Mouse (Mus musculus): ENCODE data around the gene Lcp1. TPM values are rescaled to one million over a fixed set of nuclear protein-coding genes. Genes with fewer than 3 reads are reported as not detected.

Gene Lcp1
- polyA plus RNA-seq, 1 experiment from 2014 or later, result 21.1 TPM

- ATAC-seq (replicated peaks; ENCODE audit: low FRiP score), result no peak
- H3K4me2 ChIP-seq, result no peak overlapping the region
- H3K27me3 ChIP-seq, result no peaks in the 10 kb centered on the region
- no peak overlapping the region for H3K9ac ChIP-seq
- no peak overlapping the region for H3K27ac ChIP-seq
- H3K4me3 ChIP-seq (replicated peaks), result no peak overlapping the region
- 75% methylated on average over 6 of the region's 6 CpGs for WGBS
- H3K9me3 ChIP-seq (replicated peaks), result no peaks in the 10 kb centered on the region
- no peaks in the 10 kb centered on the region for H3K4me1 ChIP-seq
- H3K36me3 ChIP-seq, result no peaks in the 10 kb centered on the region
Measured at GRCm38 (mm10) chr14:75222386-75222785, 91.5 kb downstream of the Lcp1 start.

- H3K36me3 ChIP-seq, result no peaks in the 10 kb centered on the region
- H3K4me3 ChIP-seq (replicated peaks), result no peak overlapping the region
- no peak overlapping the region for H3K27ac ChIP-seq
- 79% methylated on average over 6 of the region's 6 CpGs for WGBS
- no peaks in the 10 kb centered on the region for H3K4me1 ChIP-seq
- no peak for ATAC-seq (replicated peaks; ENCODE audit: low FRiP score)
- no peak overlapping the region for H3K4me2 ChIP-seq
- H3K9me3 ChIP-seq (replicated peaks), result no peaks in the 10 kb centered on the region
- H3K27me3 ChIP-seq, result no peaks in the 10 kb centered on the region
- no peak overlapping the region for H3K9ac ChIP-seq
Measured at GRCm38 (mm10) chr14:75227453-75228084, 96.7 kb downstream of the Lcp1 start.

- Histone ChIP-seq H3K27me3 (no peaks in the 10 kb centered on the region), H3K4me2 (no peak overlapping the region), H3K4me3 (replicated peaks) (no peak overlapping the region), H3K36me3 (no peaks in the 10 kb centered on the region), H3K4me1 (no peaks in the 10 kb centered on the region), H3K9me3 (replicated peaks) (no peaks in the 10 kb centered on the region), H3K9ac (no peak overlapping the region), H3K27ac (no peak overlapping the region)
- no peak for ATAC-seq (replicated peaks; ENCODE audit: low FRiP score)
- 66% methylated on average over 2 of the region's 2 CpGs for WGBS
Measured at GRCm38 (mm10) chr14:75229834-75230233, 98.9 kb downstream of the Lcp1 start.

- no peak for ATAC-seq (replicated peaks; ENCODE audit: low FRiP score)
Measured at GRCm38 (mm10) chr14:75233070-75233469, 102.2 kb downstream of the Lcp1 start.

GRCm38 (mm10) chr14:75235552-75235951 is 104.7 kb downstream of the Lcp1 start:
- peak overlapping the region; percentile 72 for H3K27ac ChIP-seq
- 71% methylated on average over 8 of the region's 8 CpGs for WGBS

More at GRCm38 (mm10) chr14:75233070-75233469, 102.2 kb downstream of the Lcp1 start:
- Histone ChIP-seq H3K27me3 (no peaks in the 10 kb centered on the region), H3K4me3 (replicated peaks) (no peak overlapping the region), H3K9ac (no peak overlapping the region), H3K9me3 (replicated peaks) (no peaks in the 10 kb centered on the region), H3K27ac (no peak overlapping the region), H3K4me1 (0 out of 2 replicates have a peak, but pooled peaks cover 5% of the 10 kb centered on the region), H3K4me2 (no peak overlapping the region), H3K36me3 (no peaks in the 10 kb centered on the region)
- WGBS, result 85% methylated on average over 5 of the region's 5 CpGs

GRCm38 (mm10) chr14:75235955-75236635 is 105.2 kb downstream of the Lcp1 start:
- Histone ChIP-seq H3K4me2 (peak overlapping the region; percentile 35), H3K27ac (peak overlapping the region; percentile 72), H3K9me3 (replicated peaks) (no peaks in the 10 kb centered on the region), H3K4me1 (0 out of 2 replicates have a peak, but pooled peaks cover 5% of the 10 kb centered on the region), H3K4me3 (replicated peaks) (0 out of 2 replicates have a peak overlapping the region, but pooled peaks have one; percentile 4), H3K9ac (no peak overlapping the region), H3K27me3 (no peaks in the 10 kb centered on the region), H3K36me3 (no peaks in the 10 kb centered on the region)
- peak; percentile 73 for ATAC-seq (replicated peaks; ENCODE audit: low FRiP score)
- WGBS, result 41% methylated on average over 9 of the region's 9 CpGs

More at GRCm38 (mm10) chr14:75235552-75235951, 104.7 kb downstream of the Lcp1 start:
- H3K4me2 ChIP-seq, result peak overlapping the region; percentile 35
- no peaks in the 10 kb centered on the region for H3K27me3 ChIP-seq
- H3K4me3 ChIP-seq (replicated peaks), result 0 out of 2 replicates have a peak overlapping the region, but pooled peaks have one; percentile 4
- ATAC-seq (replicated peaks; ENCODE audit: low FRiP score), result peak; percentile 81
- no peak overlapping the region for H3K9ac ChIP-seq
- no peaks in the 10 kb centered on the region for H3K9me3 ChIP-seq (replicated peaks)
- no peaks in the 10 kb centered on the region for H3K36me3 ChIP-seq
- 0 out of 2 replicates have a peak, but pooled peaks cover 5% of the 10 kb centered on the region for H3K4me1 ChIP-seq

- Histone ChIP-seq H3K4me3 (replicated peaks) (no peak overlapping the region), H3K4me1 (0 out of 2 replicates have a peak, but pooled peaks cover 5% of the 10 kb centered on the region), H3K36me3 (no peaks in the 10 kb centered on the region), H3K27ac (peak overlapping the region; percentile 60; the same call in 1 of the 2 replicates), H3K27me3 (no peaks in the 10 kb centered on the region), H3K9ac (no peak overlapping the region), H3K9me3 (replicated peaks) (no peaks in the 10 kb centered on the region), H3K4me2 (no peak overlapping the region)
- 82% methylated on average over 4 of the region's 4 CpGs for WGBS
- no peak for ATAC-seq (replicated peaks; ENCODE audit: low FRiP score)
Measured at GRCm38 (mm10) chr14:75236636-75237003, 105.7 kb downstream of the Lcp1 start.

- Histone ChIP-seq H3K9ac (no peak overlapping the region), H3K36me3 (no peaks in the 10 kb centered on the region), H3K4me3 (replicated peaks) (no peak overlapping the region), H3K4me1 (0 out of 2 replicates have a peak, but pooled peaks cover 5% of the 10 kb centered on the region), H3K9me3 (replicated peaks) (no peaks in the 10 kb centered on the region), H3K4me2 (no peak overlapping the region), H3K27me3 (no peaks in the 10 kb centered on the region), H3K27ac (no peak overlapping the region)
- ATAC-seq (replicated peaks; ENCODE audit: low FRiP score), result no peak
- 83% methylated on average over 8 of the region's 8 CpGs for WGBS
Measured at GRCm38 (mm10) chr14:75237096-75237495, 106.2 kb downstream of the Lcp1 start.

GRCm38 (mm10) chr14:75238054-75238692 is 107.3 kb downstream of the Lcp1 start:
- Histone ChIP-seq H3K36me3 (no peaks in the 10 kb centered on the region), H3K4me2 (no peak overlapping the region), H3K4me3 (replicated peaks) (no peak overlapping the region), H3K9ac (no peak overlapping the region), H3K27ac (no peak overlapping the region), H3K27me3 (no peaks in the 10 kb centered on the region), H3K9me3 (replicated peaks) (no peaks in the 10 kb centered on the region), H3K4me1 (0 out of 2 replicates have a peak, but pooled peaks cover 5% of the 10 kb centered on the region)
- ATAC-seq (replicated peaks; ENCODE audit: low FRiP score), result no peak
- 83% methylated on average over 6 of the region's 6 CpGs for WGBS

- Histone ChIP-seq H3K27me3 (no peaks in the 10 kb centered on the region), H3K4me3 (replicated peaks) (no peak within 1 kb of the TSS), H3K9ac (no peak within 1 kb of the TSS), H3K4me2 (0 out of 2 replicates have a peak within 1 kb of the TSS, but pooled peaks have one; percentile 18), H3K4me1 (no peaks in the 10 kb centered on the region), H3K9me3 (replicated peaks) (no peaks in the 10 kb centered on the region), H3K36me3 (no peaks in the 10 kb centered on the region), H3K27ac (peak within 1 kb of the TSS; percentile 43; the same call in 1 of the 2 replicates)
- no peak; the same call in 1 of the 2 replicates for ATAC-seq (replicated peaks; ENCODE audit: low FRiP score)
- WGBS, result 56% methylated on average over 5 of the region's 5 CpGs
Measured at GRCm38 (mm10) chr14:75242087-75242486, 111.2 kb downstream of the Lcp1 start, which contains the start of gene Cpb2. Cpb2 (plus strand) TSS chr14:75242287.

GRCm38 (mm10) chr14:75246024-75247000 is 115.4 kb downstream of the Lcp1 start:
- no peaks in the 10 kb centered on the region for H3K9me3 ChIP-seq (replicated peaks)
- H3K4me1 ChIP-seq, result no peaks in the 10 kb centered on the region
- H3K4me3 ChIP-seq (replicated peaks), result no peak overlapping the region
- ATAC-seq (replicated peaks; ENCODE audit: low FRiP score), result no peak
- no peaks in the 10 kb centered on the region for H3K27me3 ChIP-seq
- WGBS, result 78% methylated on average over 11 of the region's 11 CpGs
- no peak overlapping the region for H3K9ac ChIP-seq
- H3K4me2 ChIP-seq, result no peak overlapping the region
- H3K36me3 ChIP-seq, result no peaks in the 10 kb centered on the region
- no peak overlapping the region for H3K27ac ChIP-seq

Data from kidney, embryonic 15.5 days (tissue).